Mouse (Mus musculus): Measurements from ENCODE around the gene Akap17b. TPM values are rescaled to one million over a fixed set of nuclear protein-coding genes. Genes with fewer than 3 reads are reported as not detected.

Akap17b gene
- polyA plus RNA-seq, 1 experiment from 2014 or later: 6.0 TPM

DNA sequence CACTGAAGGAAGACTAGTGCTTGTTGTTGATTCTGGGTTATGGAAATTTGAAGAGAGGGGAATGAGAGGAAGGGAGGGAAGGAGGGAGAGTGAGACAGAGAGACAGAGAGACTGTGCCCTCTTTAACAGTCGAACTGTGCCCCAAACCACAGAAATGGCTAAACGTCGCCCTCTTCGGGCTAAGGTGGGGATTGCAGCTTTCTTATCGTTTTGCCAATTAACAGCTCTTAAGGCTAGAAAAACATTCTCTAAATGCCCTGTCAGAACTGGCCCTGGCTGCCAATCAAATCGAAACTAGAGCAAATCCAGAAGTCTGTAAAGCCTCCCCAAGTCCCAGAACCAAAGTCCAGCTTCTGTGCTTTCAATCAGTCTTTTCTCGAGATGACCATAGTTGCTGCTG lies 83.5 kb downstream of the Akap17b start:
- Histone ChIP-seq H3K9ac (no peak overlapping the region), H3K27me3 (replicated peaks) (no peaks in the 10 kb centered on the region), H3K9me3 (no peaks in the 10 kb centered on the region), H3K4me2 (no peak overlapping the region), H3K27ac (no peak overlapping the region), H3K36me3 (replicated peaks) (no peaks in the 10 kb centered on the region), H3K4me1 (no peaks in the 10 kb centered on the region), H3K4me3 (no peak overlapping the region)
- ATAC-seq (replicated peaks): no peak
- 22% methylated on average over 7 of the region's 7 CpGs for WGBS

DNA sequence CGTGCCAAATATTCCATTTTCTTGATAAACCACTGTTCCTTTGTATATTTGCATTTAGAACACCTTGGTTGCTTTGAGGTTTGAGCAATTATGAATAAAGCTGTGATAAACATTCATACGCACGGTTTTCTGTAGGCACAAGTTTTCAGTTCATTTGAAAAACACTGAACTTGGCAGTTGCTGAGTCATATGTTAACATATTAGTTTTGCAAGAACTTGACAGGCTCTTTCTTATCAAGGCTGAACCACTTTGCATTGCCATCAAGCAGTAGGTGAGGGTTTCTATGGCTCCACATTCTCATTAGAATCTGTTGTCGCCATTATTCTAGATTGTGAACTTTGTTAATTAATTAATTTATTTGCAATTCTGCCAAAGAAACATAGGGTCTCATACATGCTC lies 85.0 kb downstream of the Akap17b start:
- WGBS: 81% methylated on average over 4 of the region's 4 CpGs
- Histone ChIP-seq H3K9me3 (no peaks in the 10 kb centered on the region), H3K4me1 (no peaks in the 10 kb centered on the region), H3K9ac (no peak overlapping the region), H3K4me3 (no peak overlapping the region), H3K4me2 (no peak overlapping the region), H3K27ac (no peak overlapping the region), H3K36me3 (replicated peaks) (no peaks in the 10 kb centered on the region), H3K27me3 (replicated peaks) (no peaks in the 10 kb centered on the region)
- no peak for ATAC-seq (replicated peaks)

Other genes with a start within 250 kb of the Akap17b start
- not detected in 2 replicates for gene Gm6268, start 244.1 kb downstream of the Akap17b start, polyA plus RNA-seq (2015; fragmentation: Nextera tagmentation; extraction: Ambion mirVana)
- gene Gm14569, start 153.6 kb downstream of the Akap17b start, polyA plus RNA-seq (2015; fragmentation: Nextera tagmentation; extraction: Ambion mirVana): not detected in 2 replicates
- 682 and 686 TPM in 2 replicates for gene Pgrmc1, start 47.2 kb downstream of the Akap17b start, polyA plus RNA-seq (2015; fragmentation: Nextera tagmentation; extraction: Ambion mirVana)
- 0.70 and 0.99 TPM in 2 replicates for gene Slc25a43, start 98.3 kb upstream of the Akap17b start, polyA plus RNA-seq (2015; fragmentation: Nextera tagmentation; extraction: Ambion mirVana)
- 441 and 470 TPM in 2 replicates for gene Slc25a5, start 150.3 kb upstream of the Akap17b start, polyA plus RNA-seq (2015; fragmentation: Nextera tagmentation; extraction: Ambion mirVana)
- gene Ube2a, start 228.5 kb upstream of the Akap17b start, polyA plus RNA-seq (2015; fragmentation: Nextera tagmentation; extraction: Ambion mirVana): 104 and 110 TPM in 2 replicates
- gene C330007P06Rik, start 228.7 kb upstream of the Akap17b start, polyA plus RNA-seq (2015; fragmentation: Nextera tagmentation; extraction: Ambion mirVana): 17.7 and 18.5 TPM in 2 replicates